Mouse (Mus musculus) testis, adult 2 months (tissue): ENCODE results near the gene Rab34. TPM values are rescaled to one million over a fixed set of nuclear protein-coding genes. Genes with fewer than 3 reads are reported as not detected.

Experiments
- H3K27ac ChIP-seq: fragments of 200-500 bp; 2 replicates; pipeline ENCODE4 v1.5.1; 2012; ENCODE audit warnings: low read depth, low read length; ENCODE audit not compliant: control insufficient read depth, insufficient read depth
- H3K27me3 ChIP-seq: fragments of 200-500 bp; 2 replicates; pipeline ENCODE4 v1.6.1; 2012; ENCODE audit warnings: mild to moderate bottlenecking, low read length, moderate library complexity; ENCODE audit not compliant: control insufficient read depth, insufficient read depth
- H3K36me3 ChIP-seq: fragments of 200-500 bp; 2 replicates; pipeline ENCODE4 v1.6.1; 2012; ENCODE audit warnings: mild to moderate bottlenecking, low read length; ENCODE audit not compliant: control insufficient read depth, insufficient read depth
- H3K4me1 ChIP-seq: fragments of 200-500 bp; 2 replicates; pipeline ENCODE4 v1.6.1; 2012; ENCODE audit warnings: low read length; ENCODE audit not compliant: control insufficient read depth, insufficient read depth
- H3K4me3 ChIP-seq: fragments of 200-500 bp; 2 replicates; pipeline ENCODE4 v1.5.1; 2012; ENCODE audit warnings: low read depth, mild to moderate bottlenecking, low read length, moderate library complexity, mixed read lengths; ENCODE audit not compliant: control insufficient read depth
- CTCF ChIP-seq: fragments of 200-500 bp; IDR thresholded peaks from 2 replicates; pipeline ENCODE4 v1.5.1; 2012; ENCODE audit warnings: low read depth, mild to moderate bottlenecking, inconsistent platforms, low read length, moderate library complexity; ENCODE audit not compliant: control insufficient read depth, insufficient read depth, insufficient replicate concordance
- POLR2A ChIP-seq: fragments of 200-500 bp; IDR thresholded peaks from 2 replicates; pipeline ENCODE4 v1.6.1; 2012; ENCODE audit warnings: low read depth, mild to moderate bottlenecking, inconsistent platforms, low read length, moderate library complexity; ENCODE audit not compliant: control insufficient read depth
- polyA plus RNA-seq: library from polyadenylated mRNA; depleted of rRNA; stranded (reverse); fragments of >200 nt; gene quantifications from 2 replicates; pipeline ENCODE4 v1.2.3, GENCODE M21; 2012

Rab34 gene
- polyA plus RNA-seq, 1 experiment: 13.2 TPM

DNA sequence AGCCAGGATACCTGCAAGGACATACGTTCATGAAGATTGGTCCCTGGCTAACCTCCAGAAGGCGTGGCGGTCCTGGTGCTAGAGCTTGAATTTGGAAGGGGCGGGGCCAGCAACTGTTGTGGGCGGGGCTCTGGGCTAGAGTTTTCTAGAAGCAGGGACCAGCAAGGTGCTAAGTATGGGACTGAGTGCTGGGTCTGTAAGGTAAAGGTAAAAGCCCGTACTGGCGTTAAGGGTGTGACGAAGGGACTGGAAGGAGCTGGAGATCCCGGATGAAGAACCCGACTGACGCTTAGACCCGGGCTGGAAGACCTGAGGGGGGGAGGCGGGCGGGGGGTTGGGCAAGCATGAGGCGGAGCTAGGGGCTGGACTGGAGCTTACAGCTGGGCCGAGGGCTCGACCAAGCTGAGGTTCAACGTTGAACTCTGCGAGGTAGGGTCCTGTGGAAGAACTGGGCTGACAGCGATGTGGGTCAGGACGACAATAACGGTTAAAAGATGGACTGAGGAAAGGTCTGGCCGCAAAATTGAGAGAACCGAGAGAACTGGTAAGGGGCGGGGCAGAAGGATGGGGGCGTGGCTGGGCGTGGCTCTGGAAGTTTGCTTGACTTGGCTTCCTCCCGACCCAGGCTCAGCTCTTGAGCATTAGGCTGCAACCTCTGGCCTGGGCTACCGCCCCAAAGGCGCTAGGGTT, 6.3 kb downstream of the Rab34 start:
- Histone ChIP-seq H3K4me1 (peaks cover 8% of the 10 kb centered on the region), H3K36me3 (no peaks in the 10 kb centered on the region), H3K27me3 (no peaks in the 10 kb centered on the region), H3K4me3 (peak overlapping the region; percentile 96), H3K27ac (peak overlapping the region; percentile 87)
- TF ChIP-seq CTCF (no peak), POLR2A (peak; percentile 27)

DNA sequence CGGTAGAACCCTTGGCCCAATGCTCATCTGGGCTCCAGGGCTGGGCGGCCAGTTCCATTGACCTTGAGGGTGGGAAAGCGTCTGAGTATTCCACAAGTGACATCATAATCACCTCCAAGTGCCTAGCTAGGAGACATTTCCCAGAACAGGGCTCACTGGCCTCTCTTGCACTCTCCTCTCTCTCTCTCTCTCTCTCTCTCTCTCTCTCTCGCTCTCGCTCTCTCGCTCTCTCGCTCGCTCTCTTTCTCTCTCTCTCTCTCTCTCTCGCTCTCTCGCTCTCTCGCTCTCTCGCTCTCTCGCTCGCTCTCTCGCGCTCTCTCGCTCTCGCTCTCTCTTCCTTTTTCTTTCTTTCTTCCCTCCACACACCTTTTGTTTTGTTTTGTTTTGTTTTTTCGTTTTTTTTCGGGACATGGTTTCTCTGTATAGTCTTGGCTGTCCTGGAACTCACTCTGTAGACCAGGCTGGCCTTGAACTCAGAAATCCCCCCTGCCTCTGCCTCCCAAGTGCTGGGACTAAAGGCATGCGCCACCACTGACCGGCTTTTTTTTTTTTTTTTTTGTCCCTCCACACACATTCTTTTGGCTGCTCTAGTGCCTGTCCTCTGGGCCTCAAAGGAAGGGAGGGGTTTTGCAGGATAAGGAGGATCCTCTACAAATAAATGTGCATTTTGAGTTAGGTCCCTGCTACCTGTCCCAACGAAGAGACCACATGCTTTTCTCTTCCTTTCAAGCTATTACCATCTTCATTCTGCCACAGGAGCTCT, 7.1 kb downstream of the Rab34 start:
- Histone ChIP-seq H3K36me3 (no peaks in the 10 kb centered on the region), H3K27ac (peak overlapping the region; percentile 87), H3K4me1 (peaks cover 6% of the 10 kb centered on the region; the same call in 1 of the 2 replicates), H3K4me3 (peak overlapping the region; percentile 96), H3K27me3 (no peaks in the 10 kb centered on the region)
- TF ChIP-seq CTCF: no peak
- TF ChIP-seq POLR2A: peak; percentile 37; the same call in 1 of the 2 replicates

DNA sequence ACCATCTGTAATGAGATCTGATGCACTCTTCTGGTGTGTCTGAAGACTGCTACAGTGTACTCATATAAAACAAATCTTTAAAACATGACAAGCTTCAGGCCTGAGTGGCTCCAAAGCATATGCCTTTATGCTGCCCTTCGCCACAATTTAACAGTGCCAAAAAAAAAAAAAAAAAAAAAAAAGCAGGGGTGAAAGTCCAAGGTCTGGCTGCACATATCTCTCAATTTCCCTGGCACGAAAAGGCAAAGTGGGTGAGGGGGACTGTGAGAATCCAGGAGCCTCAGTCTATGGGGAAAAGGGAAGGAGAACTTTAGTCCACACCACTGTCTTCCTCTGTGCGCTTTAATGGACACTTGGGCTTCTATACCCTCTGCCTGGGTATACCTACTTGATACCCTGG, 14.1 kb downstream of the Rab34 start:
- no peaks in the 10 kb centered on the region for H3K27me3 ChIP-seq
- H3K4me1 ChIP-seq: peaks cover 2% of the 10 kb centered on the region; the same call in 1 of the 2 replicates
- H3K27ac ChIP-seq: no peak overlapping the region
- H3K36me3 ChIP-seq: no peaks in the 10 kb centered on the region; the same call in 1 of the 2 replicates
- H3K4me3 ChIP-seq: no peak overlapping the region
- no peak for TF ChIP-seq CTCF

DNA sequence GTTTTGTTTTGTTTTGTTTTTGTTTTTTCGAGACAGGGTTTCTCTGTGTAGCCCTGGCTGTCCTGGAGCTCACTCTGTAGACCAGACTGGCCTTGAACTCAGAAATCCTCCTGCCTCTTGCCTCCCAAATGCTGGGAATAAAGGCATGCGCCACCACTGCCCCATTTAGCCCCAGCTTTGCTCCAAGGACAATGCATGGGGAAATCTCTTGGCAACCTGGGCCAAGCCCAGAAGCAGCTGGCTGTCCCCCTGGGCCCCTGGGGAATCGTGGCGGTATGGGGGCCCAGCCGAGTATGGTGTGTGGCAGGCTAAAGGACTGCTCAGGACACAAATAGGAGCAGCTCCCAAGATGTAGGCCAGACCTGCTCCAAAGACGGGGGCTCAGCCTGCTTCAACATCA, 16.1 kb downstream of the Rab34 start:
- Histone ChIP-seq H3K36me3 (peaks cover 6% of the 10 kb centered on the region), H3K27me3 (no peaks in the 10 kb centered on the region), H3K27ac (no peak overlapping the region), H3K4me3 (no peak overlapping the region), H3K4me1 (peaks cover 2% of the 10 kb centered on the region; the same call in 1 of the 2 replicates)
- TF ChIP-seq CTCF (no peak), POLR2A (no peak)

DNA sequence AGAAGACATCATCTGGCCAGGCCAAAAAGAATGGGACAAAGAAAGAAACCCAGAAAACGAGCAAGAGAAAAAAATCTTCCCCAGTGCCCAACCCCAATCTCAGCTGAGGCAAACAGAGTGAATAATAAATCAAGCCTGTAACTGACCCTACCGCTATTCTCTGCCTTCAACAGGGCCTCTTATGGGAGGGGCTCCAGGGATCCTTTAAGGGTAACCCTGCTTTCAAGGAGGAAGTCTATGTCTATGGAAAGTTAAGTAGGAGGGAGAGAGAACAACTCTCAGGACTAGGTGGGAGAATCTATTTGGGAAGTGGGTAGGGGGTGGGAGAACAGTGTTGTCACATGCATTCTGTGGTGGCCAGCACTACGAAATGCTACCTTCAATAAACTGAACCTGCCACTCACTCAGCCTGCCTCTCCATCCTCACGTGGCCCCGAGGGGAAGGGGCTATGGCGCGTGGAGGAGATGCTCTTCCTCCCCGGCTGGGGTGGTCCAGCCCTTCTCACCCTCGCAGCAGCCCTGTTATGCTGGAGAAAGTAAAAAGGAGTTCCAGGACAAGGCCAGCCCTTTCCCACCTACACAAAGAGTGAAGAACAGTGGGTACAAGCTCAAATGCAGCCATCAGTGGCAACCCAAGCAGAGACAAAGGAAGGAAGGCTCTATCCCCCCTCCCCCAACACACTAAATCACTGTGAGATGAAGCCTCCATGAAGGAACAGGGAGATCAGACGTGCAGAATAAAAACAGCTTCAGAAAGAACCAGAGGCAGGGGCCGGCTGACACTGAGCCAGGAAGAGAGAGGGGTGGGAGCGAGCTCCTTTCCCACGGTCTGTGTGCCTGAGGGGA, 17.4 kb downstream of the Rab34 start:
- TF ChIP-seq CTCF (no peak), POLR2A (no peak)
- Histone ChIP-seq H3K4me1 (peaks cover 2% of the 10 kb centered on the region; the same call in 1 of the 2 replicates), H3K36me3 (peaks cover 6% of the 10 kb centered on the region), H3K27ac (no peak overlapping the region), H3K4me3 (no peak overlapping the region), H3K27me3 (no peaks in the 10 kb centered on the region)

DNA sequence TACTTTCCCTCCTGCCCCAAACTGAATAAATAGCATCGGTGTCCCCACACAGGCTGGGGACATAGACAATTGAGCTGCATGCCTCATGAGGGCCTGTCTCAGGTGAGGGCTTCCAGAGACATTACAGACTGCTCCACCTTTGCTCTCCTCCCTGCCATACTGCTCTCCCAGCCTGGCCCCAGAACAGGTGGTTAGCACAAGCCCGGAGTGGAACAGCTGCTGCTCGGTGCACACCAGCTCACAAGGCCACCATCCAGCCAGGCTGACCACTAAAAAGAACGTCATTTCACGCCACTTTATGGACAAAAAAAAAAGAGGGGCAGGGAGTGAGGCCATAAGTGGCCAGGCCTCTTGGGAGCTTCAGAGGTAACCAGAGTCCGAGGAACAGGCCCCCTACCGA, 19.0 kb downstream of the Rab34 start:
- Histone ChIP-seq H3K4me1 (peaks cover 2% of the 10 kb centered on the region; the same call in 1 of the 2 replicates), H3K36me3 (peaks cover 8% of the 10 kb centered on the region), H3K27ac (no peak overlapping the region), H3K27me3 (no peaks in the 10 kb centered on the region), H3K4me3 (no peak overlapping the region)
- TF ChIP-seq POLR2A: no peak
- TF ChIP-seq CTCF: no peak

DNA sequence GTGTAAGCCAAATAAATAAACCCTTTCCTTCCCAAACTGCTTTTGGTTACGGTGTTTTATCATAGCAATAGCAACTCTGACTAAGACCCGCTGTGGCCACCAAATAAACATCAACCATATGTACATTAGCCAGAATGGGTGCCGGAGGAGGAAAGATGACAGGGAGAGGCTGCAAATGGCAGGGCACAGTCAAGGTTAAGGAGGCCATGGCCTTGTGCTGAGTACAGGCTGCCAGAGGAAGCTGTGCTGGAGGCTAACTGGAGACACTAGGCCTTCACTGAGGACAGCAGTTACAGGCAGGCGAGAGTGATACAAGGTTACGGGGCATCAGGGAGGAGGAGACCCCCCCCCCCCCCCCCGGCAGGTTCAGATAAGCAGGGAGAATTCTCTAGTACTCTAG, 21.7 kb downstream of the Rab34 start:
- Histone ChIP-seq H3K4me1 (no peaks in the 10 kb centered on the region), H3K27me3 (no peaks in the 10 kb centered on the region), H3K36me3 (peaks cover 12% of the 10 kb centered on the region), H3K27ac (no peak overlapping the region), H3K4me3 (no peak overlapping the region)
- TF ChIP-seq CTCF (no peak), POLR2A (no peak)
